Mouse (Mus musculus) myocyte (in vitro differentiated cells): ENCODE measurements around the gene Robo1. TPM values are rescaled to one million over a fixed set of nuclear protein-coding genes. Genes with fewer than 3 reads are reported as not detected.

Experiments used
- H3K27me3 ChIP-seq: one replicate; pipeline ENCODE4 v1.6.1; 2011; ENCODE audit not compliant: control insufficient read depth, insufficient read depth, insufficient read length
- H3K36me3 ChIP-seq: one replicate; pipeline ENCODE4 v1.6.1; 2011; ENCODE audit not compliant: control insufficient read depth, insufficient read depth
- H3K4me2 ChIP-seq: one replicate; pipeline ENCODE4 v1.6.1; 2011; ENCODE audit warnings: low read depth, control low read depth
- H3K4me3 ChIP-seq: one replicate; pipeline ENCODE4 v1.5.1; 2011; ENCODE audit warnings: mild to moderate bottlenecking, control low read depth, moderate library complexity
- H3K79me2 ChIP-seq: one replicate; pipeline ENCODE4 v1.6.1; 2011; ENCODE audit not compliant: control insufficient read depth, insufficient read depth
- H3ac ChIP-seq: one replicate; pipeline ENCODE4 v1.6.1; 2011; ENCODE audit not compliant: control insufficient read depth, insufficient read length
- CEBPB ChIP-seq: IDR thresholded peaks from 2 replicates; pipeline ENCODE4 v1.6.1; 2011; ENCODE audit warnings: mild to moderate bottlenecking, moderate library complexity; ENCODE audit not compliant: poor library complexity, insufficient read depth, severe bottlenecking
- E2F4 ChIP-seq: IDR thresholded peaks from one replicate; pipeline ENCODE4 v1.6.1; 2011; ENCODE audit warnings: mild to moderate bottlenecking, control low read depth, moderate library complexity; ENCODE audit not compliant: insufficient read depth
- MAX ChIP-seq: IDR thresholded peaks from one replicate; pipeline ENCODE4 v1.6.1; 2011; ENCODE audit warnings: low read depth, mild to moderate bottlenecking, control low read depth
- MYOD1 ChIP-seq, 3 experiments: IDR thresholded peaks; one replicate each; pipeline ENCODE4 v1.6.1; 2011; ENCODE audit warnings: control low read depth in 2 of 3, low read depth in 2 of 3, mild to moderate bottlenecking in 2 of 3, moderate library complexity in 1 of 3; ENCODE audit not compliant: insufficient read length in 2 of 3, control insufficient read depth in 1 of 3
- MYOG ChIP-seq, 3 experiments: IDR thresholded peaks; one replicate each; pipeline ENCODE4 v1.6.1; 2011; ENCODE audit warnings: control low read depth in 2 of 3, low read depth in 2 of 3, mild to moderate bottlenecking in 2 of 3; ENCODE audit not compliant: insufficient read length in 2 of 3, control insufficient read depth in 1 of 3, insufficient read depth in 1 of 3
- POLR2A ChIP-seq: IDR thresholded peaks from one replicate; pipeline ENCODE4 v1.6.1; 2011; ENCODE audit warnings: low read depth, mild to moderate bottlenecking, control low read depth, moderate library complexity; ENCODE audit not compliant: insufficient read length
- POLR2AphosphoS2 ChIP-seq: IDR thresholded peaks from one replicate; pipeline ENCODE4 v1.6.1; 2011; ENCODE audit warnings: low read depth, control low read depth; ENCODE audit not compliant: insufficient read length
- REST ChIP-seq: IDR thresholded peaks from one replicate; pipeline ENCODE4 v1.6.1; 2011; ENCODE audit warnings: mild to moderate bottlenecking, control low read depth, moderate library complexity; ENCODE audit not compliant: insufficient read depth, insufficient read length
- SRF ChIP-seq: IDR thresholded peaks from one replicate; pipeline ENCODE4 v1.6.1; 2011; ENCODE audit warnings: low read depth; ENCODE audit not compliant: control insufficient read depth, insufficient read length
- TCF12 ChIP-seq: IDR thresholded peaks from one replicate; pipeline ENCODE4 v1.6.1; 2011; ENCODE audit warnings: mild to moderate bottlenecking, control low read depth; ENCODE audit not compliant: poor library complexity, insufficient read depth, severe bottlenecking
- TCF3 ChIP-seq: IDR thresholded peaks from one replicate; pipeline ENCODE4 v1.6.1; 2011; ENCODE audit warnings: low read depth, control low read depth; ENCODE audit not compliant: insufficient read length
- USF1 ChIP-seq: IDR thresholded peaks from one replicate; pipeline ENCODE4 v1.6.1; 2011; ENCODE audit warnings: low read depth, mild to moderate bottlenecking, control low read depth, moderate library complexity
- polyA plus RNA-seq: library from polyadenylated mRNA; unstranded; fragments of >200 nt; fragmentation: generic; extraction: Trizol; gene quantifications from one replicate; pipeline ENCODE4 v1.2.1, GENCODE M21; 2012; ENCODE audit warnings: missing spikeins

The Robo1 gene
- polyA plus RNA-seq, 1 experiment, result 3.5 TPM

GRCm38 (mm10) chr16:72944403-72944802 lies 636.3 kb downstream of the Robo1 start:
- Histone ChIP-seq H3K79me2 (no peaks in the 10 kb centered on the region), H3ac (no peak overlapping the region), H3K4me3 (no peak overlapping the region), H3K36me3 (no peaks in the 10 kb centered on the region), H3K4me2 (no peak overlapping the region), H3K27me3 (no peaks in the 10 kb centered on the region)
- TF ChIP-seq MYOG (IDR thresholded peaks at IDR 0.05; ENCODE audit: control insufficient read depth in 1 of 3, insufficient read depth in 1 of 3, insufficient read length in 2 of 3, low read depth in 2 of 3) (no peak), POLR2A (no peak), TCF3 (no peak), USF1 (no peak), MAX (no peak), SRF (no peak), CEBPB (no peak), TCF12 (no peak), MYOD1 (IDR thresholded peaks at IDR 0.05; ENCODE audit: control insufficient read depth in 1 of 3, insufficient read length in 2 of 3, low read depth in 2 of 3) (no peak), REST (no peak), POLR2AphosphoS2 (no peak), E2F4 (no peak)

GRCm38 (mm10) chr16:72951969-72952368 lies 643.9 kb downstream of the Robo1 start:
- Histone ChIP-seq H3K4me3 (no peak overlapping the region), H3K4me2 (no peak overlapping the region), H3ac (no peak overlapping the region), H3K36me3 (no peaks in the 10 kb centered on the region), H3K27me3 (no peaks in the 10 kb centered on the region), H3K79me2 (no peaks in the 10 kb centered on the region)
- no peak for TF ChIP-seq POLR2AphosphoS2
- TF ChIP-seq TCF12, result no peak
- no peak for TF ChIP-seq MYOD1 (IDR thresholded peaks at IDR 0.05; ENCODE audit: control insufficient read depth in 1 of 3, insufficient read length in 2 of 3, low read depth in 2 of 3)
- TF ChIP-seq USF1, result no peak
- TF ChIP-seq CEBPB, result no peak
- no peak for TF ChIP-seq REST
- no peak for TF ChIP-seq POLR2A
- TF ChIP-seq MAX, result no peak
- no peak for TF ChIP-seq SRF
- TF ChIP-seq MYOG (IDR thresholded peaks at IDR 0.05; ENCODE audit: control insufficient read depth in 1 of 3, insufficient read depth in 1 of 3, insufficient read length in 2 of 3, low read depth in 2 of 3), result no peak
- TF ChIP-seq TCF3, result no peak
- no peak for TF ChIP-seq E2F4

GRCm38 (mm10) chr16:72959018-72959702 lies 651.1 kb downstream of the Robo1 start:
- Histone ChIP-seq H3K4me2 (no peak overlapping the region), H3K36me3 (no peaks in the 10 kb centered on the region), H3ac (no peak overlapping the region), H3K79me2 (no peaks in the 10 kb centered on the region), H3K4me3 (no peak overlapping the region), H3K27me3 (no peaks in the 10 kb centered on the region)
- TF ChIP-seq MAX, result no peak
- no peak for TF ChIP-seq POLR2A
- no peak for TF ChIP-seq POLR2AphosphoS2
- no peak for TF ChIP-seq MYOG (IDR thresholded peaks at IDR 0.05; ENCODE audit: control insufficient read depth in 1 of 3, insufficient read depth in 1 of 3, insufficient read length in 2 of 3, low read depth in 2 of 3)
- TF ChIP-seq CEBPB, result no peak
- TF ChIP-seq REST, result no peak
- TF ChIP-seq E2F4, result no peak
- no peak for TF ChIP-seq MYOD1 (IDR thresholded peaks at IDR 0.05; ENCODE audit: control insufficient read depth in 1 of 3, insufficient read length in 2 of 3, low read depth in 2 of 3)
- no peak for TF ChIP-seq TCF12
- no peak for TF ChIP-seq TCF3
- no peak for TF ChIP-seq SRF
- TF ChIP-seq USF1, result no peak

GRCm38 (mm10) chr16:72959823-72960222 lies 651.7 kb downstream of the Robo1 start:
- TF ChIP-seq MYOG (IDR thresholded peaks at IDR 0.05; ENCODE audit: control insufficient read depth in 1 of 3, insufficient read depth in 1 of 3, insufficient read length in 2 of 3, low read depth in 2 of 3) (no peak), MYOD1 (IDR thresholded peaks at IDR 0.05; ENCODE audit: control insufficient read depth in 1 of 3, insufficient read length in 2 of 3, low read depth in 2 of 3) (no peak), SRF (no peak), TCF12 (no peak), MAX (no peak), USF1 (no peak), POLR2A (no peak), TCF3 (no peak), E2F4 (no peak), CEBPB (no peak)
- no peaks in the 10 kb centered on the region for H3K79me2 ChIP-seq
- no peaks in the 10 kb centered on the region for H3K36me3 ChIP-seq
- H3K4me3 ChIP-seq, result no peak overlapping the region
- no peak overlapping the region for H3K4me2 ChIP-seq
- no peaks in the 10 kb centered on the region for H3K27me3 ChIP-seq
- H3ac ChIP-seq, result no peak overlapping the region
